Mouse (Mus musculus) bone marrow, adult 2 months (tissue): ENCODE results near the gene Brd3os.

Experiments used
- CTCF ChIP-seq: fragments of 200-500 bp; IDR thresholded peaks from 2 replicates; pipeline ENCODE4 v1.5.1; 2011; ENCODE audit warnings: low read length, control low read depth; ENCODE audit not compliant: control insufficient read depth, insufficient read depth
- POLR2A ChIP-seq: fragments of 200-500 bp; IDR thresholded peaks from 2 replicates; pipeline ENCODE4 v1.6.1; 2011; ENCODE audit warnings: low read depth, mild to moderate bottlenecking, control low read depth, low read length, borderline replicate concordance; ENCODE audit not compliant: control insufficient read depth

- TF ChIP-seq CTCF (no peak), POLR2A (no peak)
Measured at GRCm38 (mm10) chr2:27471170-27471584, 29.1 kb downstream of the Brd3os start.
